Mouse (Mus musculus) lung, postnatal 4 days (tissue): ENCODE results near the gene Ppp4r3a.

Experiments
- DNase-seq, 2 experiments: peaks; one replicate each; pipeline ENCODE4 v3.0.0; 2021

Ppp4r3a gene

DNA sequence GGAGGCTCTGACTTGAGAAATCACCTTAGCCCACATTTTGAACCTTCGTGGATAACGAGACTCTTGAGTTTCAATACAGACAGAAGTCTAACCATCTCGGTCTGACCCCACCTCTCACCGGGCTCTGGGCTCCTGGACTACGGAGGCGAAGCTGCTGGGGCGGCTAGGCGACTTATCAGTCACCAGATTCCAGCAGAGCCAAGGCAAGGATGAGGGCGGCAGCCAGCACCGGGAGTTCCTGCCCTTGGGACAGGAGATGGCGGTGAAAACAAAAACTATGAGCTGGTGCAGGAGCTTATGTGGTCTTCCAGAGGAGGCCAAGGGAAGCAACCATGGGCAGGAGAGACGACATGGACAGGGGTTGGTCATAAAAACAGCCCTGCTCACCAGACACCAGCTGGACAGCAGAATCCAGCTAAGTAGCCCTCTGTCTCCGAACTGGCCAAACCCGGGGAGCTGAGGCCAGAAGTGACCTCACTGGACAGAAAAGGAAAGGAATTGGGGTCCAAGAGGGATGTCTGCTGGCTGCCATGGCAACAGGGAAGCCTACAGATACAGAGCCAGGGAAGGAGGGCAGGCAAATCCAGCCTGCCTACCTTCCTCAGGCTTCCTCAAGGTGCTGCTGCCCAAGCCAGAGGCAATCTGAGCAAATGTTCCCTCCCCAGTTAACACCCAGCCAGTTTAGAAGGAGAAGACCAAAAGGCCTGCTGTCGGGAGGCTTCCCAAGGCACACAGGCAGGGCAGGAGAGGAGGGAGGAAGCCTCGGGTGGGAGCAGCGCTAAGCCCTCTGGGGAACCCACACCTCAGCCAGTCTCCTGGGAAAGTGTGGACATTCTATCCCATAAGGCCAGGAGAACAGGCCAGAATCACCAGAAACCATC lies 71.1 kb downstream of the Ppp4r3a start:
- no peak for DNase-seq

DNA sequence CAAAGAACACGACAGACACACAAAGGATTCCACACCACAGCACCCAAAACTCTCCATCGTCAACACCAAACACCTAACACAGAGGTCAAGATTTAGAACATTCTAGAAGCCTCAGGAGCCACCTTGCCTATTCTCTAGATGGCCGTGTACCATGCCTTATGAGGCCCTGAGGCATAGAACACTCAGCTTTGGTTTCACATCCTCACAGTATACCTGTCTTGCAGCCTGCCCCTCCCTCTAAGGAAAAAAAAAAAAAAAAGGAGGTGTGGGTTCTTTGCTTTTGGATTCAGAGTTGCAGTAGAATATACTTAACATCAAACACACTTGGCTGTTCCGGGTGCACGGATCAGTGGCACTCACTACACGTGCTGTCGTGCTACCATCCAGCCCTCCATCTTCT lies 72.5 kb downstream of the Ppp4r3a start:
- no peak for DNase-seq

DNA sequence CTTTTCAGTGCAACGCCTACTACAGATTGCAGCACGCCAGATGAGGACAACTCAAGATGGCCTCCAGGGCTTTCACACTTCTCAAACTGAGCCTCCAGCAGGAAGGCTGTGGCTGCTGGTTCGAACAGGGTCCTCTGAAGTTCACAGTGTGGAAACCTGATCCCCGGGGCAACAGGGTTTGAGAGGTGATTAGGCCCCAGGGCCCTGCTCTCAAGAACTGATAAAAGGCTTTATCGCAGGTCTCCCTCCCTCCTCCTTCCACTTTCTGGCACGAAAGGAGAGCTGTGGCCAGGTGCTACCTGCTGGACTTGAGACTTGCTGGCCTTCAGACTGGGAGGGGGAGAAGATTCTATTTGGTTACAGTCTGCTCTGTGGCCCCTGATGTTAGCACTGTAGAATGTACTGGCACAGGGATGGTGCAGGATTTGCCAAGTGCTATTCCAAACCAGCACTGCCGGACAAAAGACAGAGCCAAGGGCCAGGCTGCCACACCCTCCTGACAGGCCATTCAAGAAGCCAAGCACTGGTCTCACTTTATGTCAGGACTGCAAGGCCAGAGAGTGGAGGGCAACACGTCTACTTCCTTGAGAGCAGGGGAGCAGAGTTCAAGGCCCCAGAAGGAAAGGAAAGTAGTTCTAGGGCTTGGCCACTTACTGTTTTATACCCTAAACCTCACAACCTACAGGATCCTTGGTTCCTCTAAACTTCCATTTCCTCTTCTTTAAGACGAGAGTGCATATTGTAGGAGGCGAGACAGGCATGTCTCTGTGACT lies 73.2 kb downstream of the Ppp4r3a start:
- DNase-seq = no peak

DNA sequence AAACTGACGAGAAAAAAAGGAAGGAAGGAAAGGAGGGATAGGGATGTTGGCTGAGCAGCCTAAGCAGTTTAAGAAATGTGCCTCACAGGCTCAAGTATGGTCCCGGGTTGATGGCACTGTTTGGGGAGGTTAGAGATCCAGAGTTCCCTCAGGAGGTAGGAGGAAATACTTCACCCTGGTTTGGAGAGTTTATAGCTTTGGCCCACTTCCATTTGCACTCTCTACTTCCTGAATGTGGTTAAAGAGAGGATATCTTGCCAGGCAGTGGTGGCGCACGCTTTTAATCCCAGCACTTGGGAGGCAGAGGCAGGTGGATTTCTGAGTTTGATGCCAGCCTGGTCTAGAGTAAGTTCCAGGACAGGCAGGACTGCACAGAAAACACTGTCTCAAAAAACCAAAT lies 74.3 kb downstream of the Ppp4r3a start:
- no peak for DNase-seq

DNA sequence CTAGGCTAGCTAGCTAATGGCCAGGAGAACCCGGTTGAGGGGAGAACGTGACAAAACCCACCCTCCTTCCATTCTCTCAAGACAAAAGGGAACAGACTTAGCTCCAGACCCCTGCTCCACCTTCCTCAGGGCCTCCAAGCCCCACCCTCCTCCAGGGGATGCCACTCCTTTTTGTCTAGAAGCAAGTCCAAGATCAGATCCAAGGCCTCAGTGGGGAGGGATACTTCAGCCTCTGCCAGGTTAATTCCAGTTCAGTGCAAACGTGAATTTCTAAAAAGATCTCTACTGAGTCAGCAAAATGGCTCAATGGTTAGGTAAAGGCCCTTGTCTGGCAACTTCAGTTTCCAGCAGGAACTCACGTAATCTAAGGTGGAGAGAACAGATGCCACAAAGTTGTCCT lies 74.9 kb downstream of the Ppp4r3a start:
- DNase-seq = no peak

DNA sequence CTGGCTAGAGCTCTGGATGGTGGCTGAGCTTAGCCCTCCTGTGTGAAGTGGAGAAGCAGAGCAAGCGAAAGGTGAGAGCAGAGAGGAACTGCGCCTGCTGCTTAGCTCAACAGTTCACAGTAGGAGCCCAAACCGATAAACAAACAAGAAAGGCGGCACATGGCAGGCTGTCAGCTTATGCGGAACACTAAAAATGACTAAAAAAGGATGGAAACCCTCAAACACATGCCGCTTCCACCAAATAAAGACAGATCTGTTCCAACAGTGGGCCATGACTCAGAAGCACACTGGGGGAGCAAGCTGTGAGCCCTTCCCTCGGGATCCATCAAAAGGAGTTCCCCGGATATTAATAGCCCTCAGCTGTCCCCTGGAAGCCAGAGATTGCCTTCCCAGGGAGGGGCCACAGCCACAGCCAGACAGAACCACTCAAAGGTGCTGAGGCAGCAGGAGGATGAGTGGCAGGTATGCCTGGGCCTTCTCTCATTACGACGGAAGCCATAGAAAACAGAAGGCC lies 75.5 kb downstream of the Ppp4r3a start:
- no peak for DNase-seq

DNA sequence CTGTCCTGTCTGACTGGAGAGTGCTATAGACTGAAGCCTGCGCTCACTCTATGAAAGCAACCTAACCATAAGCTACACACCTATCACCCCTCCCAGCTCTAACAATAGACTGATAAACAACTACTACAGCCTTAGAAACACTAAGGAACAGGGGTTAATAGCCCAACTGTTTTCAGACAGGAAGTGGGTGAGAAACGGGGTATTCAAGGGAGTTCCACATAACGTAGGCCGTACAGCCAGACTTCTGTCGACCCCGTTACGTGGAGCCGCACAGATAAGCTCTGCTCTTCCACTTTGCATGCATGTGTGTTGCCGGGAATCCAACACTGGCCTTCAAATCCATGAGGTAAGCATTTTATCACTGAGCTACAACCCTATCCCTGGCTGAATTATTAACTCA lies 76.1 kb downstream of the Ppp4r3a start:
- DNase-seq = no peak

DNA sequence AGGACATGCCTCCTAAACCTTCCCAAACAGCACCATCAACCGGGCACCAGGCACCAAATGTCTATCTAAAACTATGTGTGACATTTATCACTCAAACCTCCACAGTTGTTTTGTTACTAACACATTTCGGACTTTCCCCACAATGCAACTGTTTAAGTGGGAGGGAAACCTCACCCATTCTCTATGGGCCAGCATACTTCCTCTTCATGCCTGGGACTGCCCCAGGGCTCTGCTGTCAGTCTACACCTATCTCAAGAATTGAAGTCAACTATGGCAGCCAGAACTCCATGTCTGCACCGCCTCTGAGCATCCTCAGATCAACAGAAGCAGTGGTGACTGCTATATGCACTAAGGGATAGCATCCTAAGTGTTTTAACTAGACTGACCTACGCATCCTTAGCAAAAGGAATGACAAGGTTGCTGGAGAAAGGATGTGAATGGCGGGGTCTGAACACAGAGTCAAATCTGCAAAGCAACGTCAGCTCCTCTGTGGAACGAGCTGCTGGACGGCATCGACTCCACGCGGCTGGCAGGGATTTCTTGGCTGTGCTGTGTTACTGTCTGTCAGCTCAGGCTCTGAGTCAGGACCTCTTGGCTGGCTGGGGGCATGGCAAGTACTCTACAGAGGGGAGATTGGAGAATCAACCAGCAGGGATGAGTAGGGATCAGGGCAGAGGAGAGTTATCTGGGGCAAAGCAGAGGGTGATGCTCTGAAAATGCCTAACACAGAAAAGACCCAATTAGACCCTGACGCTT lies 77.7 kb downstream of the Ppp4r3a start:
- no peak for DNase-seq

DNA sequence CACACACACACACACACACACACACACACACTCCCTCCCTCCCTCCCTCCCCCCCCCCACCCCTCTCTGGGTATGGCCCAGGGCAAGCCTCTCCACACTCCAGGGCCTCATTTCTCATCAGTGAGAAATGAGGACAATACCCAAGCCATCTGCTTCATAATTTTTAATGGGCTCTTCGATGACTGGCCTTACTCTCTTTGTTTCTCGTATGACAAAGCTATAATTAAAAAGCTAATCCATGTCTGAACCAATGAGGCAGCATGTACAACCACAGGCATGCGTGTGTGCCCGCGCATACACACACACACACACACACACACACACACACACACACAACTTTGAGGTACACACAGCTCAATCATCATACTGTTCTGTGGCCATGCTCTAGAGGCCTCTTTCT lies 78.5 kb downstream of the Ppp4r3a start:
- no peak for DNase-seq

DNA sequence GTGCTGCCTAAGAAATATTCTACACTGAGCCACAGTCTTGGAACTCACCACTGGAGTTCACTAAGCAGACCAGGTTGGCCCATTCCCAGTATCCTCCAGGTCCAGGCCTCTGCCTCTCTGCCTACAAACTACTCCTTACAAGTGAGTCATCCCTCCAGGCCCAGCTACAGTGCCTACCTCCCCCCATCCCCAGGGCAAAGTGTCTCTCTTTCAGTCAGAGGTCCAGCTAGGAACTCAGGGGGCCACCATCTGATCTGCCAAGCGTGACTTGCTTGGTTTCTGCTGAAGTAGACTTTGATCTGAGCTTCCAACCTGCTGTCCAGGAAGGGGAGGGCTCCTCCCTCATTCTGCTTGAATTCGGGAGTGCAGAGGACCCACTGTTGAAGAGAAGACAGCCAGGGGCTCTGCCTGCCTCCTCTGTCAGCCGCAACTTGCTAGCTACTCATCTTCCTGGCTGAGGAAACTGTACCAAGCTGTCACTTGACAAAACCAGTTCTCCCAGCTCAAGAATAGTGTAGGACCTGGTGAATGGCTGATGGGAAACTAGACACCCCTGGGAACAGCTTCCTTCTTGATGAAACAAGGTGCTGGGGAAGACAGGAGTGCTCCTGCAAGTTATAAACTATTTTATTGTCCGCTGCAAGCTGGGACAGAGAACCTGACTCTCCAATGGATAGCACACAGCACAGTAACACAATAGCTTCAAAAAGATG lies 80.5 kb downstream of the Ppp4r3a start:
- DNase-seq = no peak

DNA sequence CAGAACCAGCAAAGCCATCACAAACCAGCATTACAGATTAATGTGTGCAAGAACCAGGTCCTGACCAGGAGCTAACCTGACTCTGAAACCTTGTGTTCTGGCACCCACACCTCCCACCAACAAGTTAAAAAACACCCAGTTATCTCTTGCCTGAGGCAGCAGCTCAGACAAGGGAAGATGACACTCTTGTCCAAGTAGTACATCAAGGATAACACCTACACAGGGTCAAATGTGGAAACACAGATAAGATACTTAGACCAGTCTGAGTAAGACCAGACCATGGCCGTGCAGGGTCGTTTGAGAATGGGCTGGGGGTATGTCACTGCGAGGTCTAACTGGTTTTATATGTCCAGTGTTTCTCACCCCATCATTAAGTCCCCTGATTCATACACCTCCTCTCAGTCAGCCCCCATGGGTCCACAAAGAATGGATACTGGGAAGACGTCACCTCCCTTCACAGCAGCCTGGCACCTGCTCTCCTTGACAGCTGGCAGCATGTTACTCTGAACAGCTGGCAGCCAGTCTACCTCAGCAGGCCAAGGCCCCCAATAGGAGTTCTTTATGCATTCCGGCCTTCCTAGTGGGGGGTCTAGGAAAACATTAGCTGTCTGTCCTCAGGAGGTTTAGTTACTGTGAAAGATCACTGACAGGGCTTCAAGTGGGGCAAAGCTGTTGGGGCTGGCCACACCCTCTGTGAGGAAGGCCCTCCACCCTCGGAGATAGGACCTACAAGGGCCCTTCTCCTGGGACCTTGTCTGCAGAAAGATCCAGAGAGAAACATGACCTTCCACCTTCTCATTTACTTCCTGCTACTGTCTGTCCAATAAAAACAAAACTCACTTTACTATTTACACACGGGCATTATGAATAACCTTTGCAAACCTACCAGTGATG lies 84.2 kb downstream of the Ppp4r3a start:
- no peak for DNase-seq

DNA sequence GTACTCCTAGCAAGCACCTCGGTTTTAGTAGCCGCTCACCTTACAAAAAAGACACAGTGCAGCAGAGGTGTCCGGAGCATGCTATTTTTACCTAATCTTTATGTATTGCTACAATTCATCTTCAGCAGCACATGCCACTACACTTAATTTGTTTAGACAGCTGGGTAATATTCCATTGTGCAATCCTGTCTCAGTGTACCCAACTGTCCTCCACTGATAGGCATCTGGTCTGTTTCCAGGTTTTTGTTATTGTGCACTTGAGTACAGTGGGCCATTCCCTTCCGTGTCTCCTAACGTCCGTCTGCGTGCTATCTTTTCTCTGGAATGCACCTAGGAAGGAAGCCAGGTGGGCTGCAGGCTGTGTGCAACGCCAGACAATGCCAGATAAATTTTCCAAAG lies 84.9 kb downstream of the Ppp4r3a start:
- DNase-seq = no peak

DNA sequence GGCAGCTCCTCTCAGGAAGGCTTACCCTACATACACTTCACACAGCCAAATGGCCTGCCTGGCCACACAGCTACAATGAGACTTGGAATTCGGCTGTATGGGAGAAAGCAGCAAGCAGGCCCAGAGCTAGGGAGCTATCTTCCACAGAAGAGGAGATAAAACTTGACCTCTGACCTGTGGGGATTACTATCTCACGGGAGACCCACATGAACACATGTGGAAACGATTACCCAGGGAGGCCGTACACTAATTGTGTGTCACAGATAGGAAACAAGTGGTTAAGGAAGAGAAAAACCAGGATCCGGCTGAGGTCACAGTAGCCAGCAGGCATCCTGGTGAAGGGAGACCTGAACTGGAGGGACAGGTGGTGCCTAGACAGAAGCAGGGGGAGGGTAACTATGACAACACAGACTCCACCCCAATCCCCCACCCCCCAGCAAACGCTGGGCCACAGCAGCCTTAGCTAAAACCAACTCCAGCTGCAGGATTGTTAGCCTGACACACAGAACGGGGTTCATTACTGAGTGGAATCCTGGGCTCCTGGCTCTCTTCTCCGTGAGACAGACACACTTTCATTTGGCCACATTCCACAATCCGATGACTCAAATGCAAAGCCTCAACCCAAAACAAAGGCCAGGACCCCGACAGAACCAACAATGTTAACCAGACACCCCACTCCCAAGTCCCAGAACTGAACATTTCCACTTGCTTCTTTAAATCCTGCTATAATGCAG lies 85.5 kb downstream of the Ppp4r3a start:
- DNase-seq = no peak

DNA sequence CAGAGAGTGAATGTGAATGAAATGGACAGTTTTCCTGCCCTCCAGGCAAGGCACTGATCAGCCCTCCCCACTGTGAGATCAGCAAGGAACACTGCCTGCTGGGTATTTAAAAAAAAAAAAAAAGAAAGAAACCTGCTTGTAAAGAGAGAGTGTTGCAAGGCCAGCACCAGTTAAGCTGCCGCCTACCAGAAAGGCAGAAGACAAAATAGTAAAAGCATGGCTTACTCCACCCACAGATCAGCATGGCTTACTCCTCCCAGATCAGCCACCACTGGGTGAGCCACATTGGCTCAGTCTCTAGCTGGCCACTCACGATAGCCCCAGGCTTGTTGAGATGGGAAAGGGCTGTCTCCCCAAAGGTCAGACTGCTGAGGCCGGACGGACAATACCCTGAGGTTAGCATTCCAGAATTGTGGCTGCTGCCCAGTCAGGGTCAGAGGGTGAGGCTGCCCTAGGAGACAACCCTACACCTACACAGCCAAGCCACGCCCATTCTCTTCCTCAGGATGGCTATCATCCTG lies 87.1 kb downstream of the Ppp4r3a start:
- no peak for DNase-seq

DNA sequence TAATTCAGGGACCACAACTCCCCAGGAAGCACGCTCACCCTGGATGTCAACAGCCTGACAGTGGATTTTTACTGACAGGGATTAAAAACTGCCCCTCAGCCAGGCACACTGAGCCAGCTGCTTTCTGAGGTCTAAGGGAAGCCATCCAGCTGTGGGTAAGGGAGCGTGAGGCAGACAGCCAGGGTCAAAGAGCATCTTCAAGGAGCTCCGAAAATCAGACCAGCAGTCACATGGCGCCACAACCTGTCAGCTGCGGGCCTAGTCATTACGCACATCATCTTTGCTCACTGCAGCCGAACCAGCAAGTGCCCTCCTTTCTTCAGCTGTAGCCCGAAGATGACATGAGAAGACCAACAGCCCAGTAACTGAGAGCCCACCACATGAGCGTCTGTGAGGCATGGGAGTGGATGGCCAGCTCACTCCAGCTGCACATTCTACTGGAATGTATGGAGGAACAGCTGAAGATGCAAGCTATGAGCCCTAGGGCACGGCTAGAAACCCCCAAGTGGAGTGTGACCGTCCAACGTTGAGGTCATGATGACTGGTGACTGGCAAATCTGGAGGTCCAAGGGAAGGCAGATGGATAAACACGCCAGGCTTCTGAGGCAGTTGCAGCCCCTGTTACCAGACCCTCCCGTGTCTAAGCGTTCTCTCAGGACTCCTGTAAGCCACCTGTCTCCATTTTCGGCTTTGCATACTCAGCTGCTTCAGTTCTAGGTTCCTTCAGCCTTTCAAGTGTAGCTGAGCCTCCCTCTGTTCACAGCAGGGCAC lies 87.7 kb downstream of the Ppp4r3a start:
- DNase-seq = no peak

DNA sequence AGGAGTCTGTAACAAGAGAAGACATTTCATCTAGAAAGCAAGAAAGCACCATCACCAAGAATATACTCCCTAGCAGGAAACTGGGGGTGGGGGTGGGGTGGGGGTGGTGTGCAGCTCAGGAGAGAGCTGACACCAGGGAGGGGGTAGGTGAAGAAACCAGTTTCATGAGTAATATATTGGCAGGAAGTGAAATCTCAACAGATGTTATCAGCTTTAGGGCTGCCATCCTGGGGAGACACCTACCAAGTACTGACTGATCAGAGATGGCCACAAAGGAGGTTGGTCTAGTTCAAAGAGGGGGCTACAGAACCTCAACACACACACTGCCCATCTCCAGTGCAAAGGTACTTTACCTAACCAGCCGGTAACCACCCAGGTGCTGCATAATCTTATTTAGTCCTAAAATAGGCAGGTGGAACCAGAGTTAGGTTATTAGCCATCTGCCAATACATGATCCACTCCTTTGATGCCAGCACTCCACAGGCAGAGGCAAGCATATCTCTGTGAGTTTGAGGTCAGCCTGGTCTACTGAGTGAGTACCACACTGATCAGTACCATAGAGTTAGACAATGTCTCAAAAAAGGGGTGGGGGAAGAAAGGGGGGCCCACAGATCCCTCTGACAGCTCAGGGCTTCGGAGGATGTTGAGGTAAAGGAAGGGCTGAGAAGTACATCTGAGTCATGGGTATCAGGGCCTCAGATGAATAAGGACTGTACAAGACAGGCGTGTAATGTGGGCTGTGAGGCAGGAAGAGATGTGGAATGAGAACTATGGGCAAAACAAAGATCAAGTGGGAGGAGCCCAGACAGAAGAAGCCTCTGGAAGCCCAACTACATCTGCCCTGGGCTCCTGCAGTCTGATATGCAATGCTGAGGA lies 89.1 kb downstream of the Ppp4r3a start:
- DNase-seq = no peak

DNA sequence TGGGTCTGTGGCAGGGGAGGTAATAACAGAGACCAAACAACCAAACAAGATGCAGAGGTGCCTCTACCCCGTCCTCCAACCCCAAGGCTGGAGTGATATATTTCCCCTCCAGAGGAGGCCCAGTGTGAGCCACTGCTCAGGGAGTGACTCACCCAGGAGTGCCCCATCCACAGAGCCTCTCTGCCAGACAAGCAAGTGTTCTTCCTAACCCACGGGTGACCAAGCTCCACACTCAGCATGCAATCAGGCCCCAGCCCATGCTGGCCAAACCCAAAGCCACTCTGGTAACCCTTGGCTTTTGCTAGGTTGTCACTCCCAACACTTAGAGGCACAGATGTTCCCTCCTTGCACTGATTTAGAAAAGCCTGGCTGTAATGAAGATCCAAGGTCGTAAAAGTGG lies 90.4 kb downstream of the Ppp4r3a start:
- no peak for DNase-seq

DNA sequence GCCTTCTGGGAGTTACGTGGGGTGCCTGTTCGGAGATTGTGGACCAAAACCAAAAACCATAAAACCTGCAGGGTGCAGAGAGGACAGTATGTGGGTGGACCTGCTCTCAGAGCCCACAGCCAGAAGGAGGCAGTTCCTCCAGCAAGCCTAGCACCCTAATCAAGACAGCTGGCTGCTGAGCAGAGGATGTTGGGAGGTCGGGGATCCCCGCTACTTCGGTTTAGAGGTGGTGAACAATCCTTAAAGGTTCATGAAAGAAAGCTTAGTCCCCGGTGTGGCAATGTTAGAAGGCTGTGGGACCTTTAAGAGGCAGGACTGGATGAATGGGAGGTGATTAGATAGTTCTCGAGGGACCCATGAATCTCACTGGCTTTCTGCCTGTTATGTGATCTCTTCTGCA lies 91.0 kb downstream of the Ppp4r3a start:
- no peak for DNase-seq

DNA sequence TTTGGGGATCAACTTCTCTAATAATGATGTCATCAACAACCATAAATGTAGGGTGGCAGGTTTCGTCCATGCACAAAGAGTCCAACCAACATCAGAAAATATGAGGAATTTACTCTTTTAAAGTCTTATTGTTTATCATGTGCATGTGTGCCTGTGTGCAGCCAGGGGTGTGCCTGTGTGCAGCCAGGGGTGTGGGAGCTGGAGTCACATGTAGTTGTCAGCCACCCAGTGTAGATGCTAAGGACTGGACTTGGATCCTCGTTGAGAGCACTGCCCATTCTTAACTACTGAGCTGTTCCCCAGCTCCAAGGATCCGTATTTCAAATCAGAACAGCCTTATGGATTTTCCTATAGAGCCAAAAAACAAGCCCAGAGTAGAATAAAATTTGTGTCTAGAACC lies 92.4 kb downstream of the Ppp4r3a start:
- DNase-seq = no peak
